Mouse (Mus musculus): ENCODE results near the gene Vmn2r112.
"Not testable (repeated sequence)": the region's sequence is repeated elsewhere in the genome, so short reads cannot be mapped to it uniquely, and the experiment has no call there.

The Vmn2r112 gene

DNA sequence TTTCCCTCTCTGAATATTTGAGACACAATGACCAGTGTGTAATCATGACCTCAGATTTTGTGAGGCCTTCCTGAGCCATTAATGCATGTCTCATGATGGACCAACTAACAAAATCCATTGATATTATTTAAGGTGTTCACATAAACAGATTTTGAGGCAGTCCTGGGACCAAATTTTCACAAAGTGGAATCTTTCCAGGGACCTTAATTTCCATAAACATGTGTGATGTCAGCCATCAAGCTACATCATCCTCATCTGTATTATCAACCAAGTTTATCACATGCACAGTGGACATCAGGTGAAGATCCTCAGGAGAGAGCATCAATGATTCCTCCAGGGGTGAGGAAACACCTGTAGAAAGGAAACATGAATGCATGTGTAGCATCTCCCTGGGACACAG is at the start of gene Vmn2r112:
TSS of gene Vmn2r112 (plus strand) at position 301 of the 400 bp plus-strand sequence.
- not testable (repeated sequence) for DNase-seq (ENCODE audit: low read depth, low spot score)

DNA sequence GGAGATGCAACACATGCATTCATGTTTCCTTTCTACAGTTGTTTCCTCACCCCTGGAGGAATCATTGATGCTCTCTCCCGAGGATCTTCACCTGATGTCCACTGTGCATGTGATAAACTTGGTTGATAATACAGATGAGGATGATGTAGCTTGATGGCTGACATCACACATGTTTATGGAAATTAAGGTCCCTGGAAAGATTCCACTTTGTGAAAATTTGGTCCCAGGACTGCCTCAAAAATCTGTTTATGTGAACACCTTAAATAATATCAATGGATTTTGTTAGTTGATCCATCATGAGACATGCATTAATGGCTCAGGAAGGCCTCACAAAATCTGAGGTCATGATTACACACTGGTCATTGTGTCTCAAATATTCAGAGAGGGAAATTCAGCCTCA is 27.4 kb upstream of the Vmn2r112 start, which contains the start of gene Vmn2r111:
TSS of gene Vmn2r111 (minus strand) at position 101 of the 400 bp plus-strand sequence.
- DNase-seq (ENCODE audit: low read depth, low spot score) = not testable (repeated sequence)

DNA sequence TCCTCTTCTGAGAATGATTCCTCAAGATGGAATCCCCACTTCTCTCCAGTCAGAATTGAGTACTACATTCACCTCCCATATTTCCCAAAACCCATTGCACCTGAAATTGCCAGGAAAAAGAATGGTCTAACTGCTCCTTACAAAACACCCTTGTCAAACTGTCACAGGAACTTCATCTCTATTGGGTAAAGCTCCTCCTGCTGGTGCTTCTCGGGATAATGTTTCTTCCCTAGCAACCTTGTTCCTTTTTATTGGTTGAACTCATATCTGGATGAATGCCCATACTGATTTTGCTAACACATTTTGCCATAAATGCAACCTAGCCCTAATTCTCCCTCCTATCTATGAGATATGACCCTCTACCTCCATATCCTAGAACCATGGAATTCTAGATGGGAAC is 29.9 kb downstream of the Vmn2r112 start:
- DNase-seq (ENCODE audit: low read depth, low spot score) = no peak

All from CD4-positive helper T cell, adult 2 months (primary cell).